Mouse (Mus musculus): Measurements from ENCODE around the gene Ajuba.
"Not testable (repeated sequence)": the region's sequence is repeated elsewhere in the genome, so short reads cannot be mapped to it uniquely, and the experiment has no call there.

Ajuba gene

DNA sequence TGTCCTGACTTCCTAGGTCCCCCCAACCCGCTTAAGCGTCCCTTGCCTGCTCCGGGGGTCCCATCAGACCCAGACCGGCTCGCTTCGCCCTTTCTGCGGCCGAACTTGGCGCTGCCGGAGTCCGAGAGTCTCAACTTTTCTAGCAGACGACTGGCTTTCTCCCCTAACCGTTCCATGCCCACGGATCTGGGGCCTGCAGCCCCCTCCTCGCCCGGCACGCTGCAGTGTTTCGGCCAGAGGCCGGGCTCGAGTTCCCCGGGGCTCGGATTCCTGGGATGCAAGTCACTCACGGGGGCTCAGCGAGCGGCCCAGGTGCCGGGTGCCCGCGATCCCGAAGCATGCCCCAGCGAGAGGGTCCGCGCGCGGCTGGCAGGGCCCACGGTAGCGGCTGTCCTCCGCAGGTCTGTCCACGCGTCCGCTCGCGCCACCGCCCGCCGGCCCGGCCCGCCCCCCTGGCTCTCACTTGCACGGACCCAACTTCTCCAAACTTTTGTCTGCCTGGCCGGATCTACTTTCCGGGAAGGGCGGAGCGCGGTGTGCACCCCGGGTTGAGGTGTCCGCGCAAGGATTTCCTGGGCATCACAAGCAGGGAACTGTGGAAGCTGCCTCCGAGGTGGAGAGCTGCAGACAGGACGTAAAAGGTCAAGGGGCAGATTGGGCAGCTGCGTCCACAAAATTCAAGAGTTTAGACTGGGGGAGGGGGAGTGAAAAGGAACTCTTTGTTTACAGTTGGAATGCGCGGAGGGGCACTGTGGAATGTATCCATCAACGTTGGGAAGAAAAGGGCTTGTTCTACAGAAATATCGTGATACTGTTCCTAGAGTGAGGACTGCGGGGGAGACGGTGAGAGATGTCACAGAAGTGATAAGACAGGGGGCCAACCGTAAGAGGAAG lies at the start of gene Ajuba:
Ajuba (minus strand) TSS at position 470 of the 894 bp plus-strand sequence.
- CTCF ChIA-PET = interaction anchor here (1.3 kb wide), 1 partner anchor 71 kb away, joined by 3 read pairs; no protein-coding TSS in a partner anchor

GRCm38 (mm10) chr14:54624976-54625375 lies 47.6 kb upstream of the Ajuba start:
- CTCF ChIA-PET = no interaction called here

- CTCF ChIA-PET = no interaction called here
These were observed 46.0 kb upstream of the Ajuba start for GRCm38 (mm10) chr14:54623334-54623733.

DNA sequence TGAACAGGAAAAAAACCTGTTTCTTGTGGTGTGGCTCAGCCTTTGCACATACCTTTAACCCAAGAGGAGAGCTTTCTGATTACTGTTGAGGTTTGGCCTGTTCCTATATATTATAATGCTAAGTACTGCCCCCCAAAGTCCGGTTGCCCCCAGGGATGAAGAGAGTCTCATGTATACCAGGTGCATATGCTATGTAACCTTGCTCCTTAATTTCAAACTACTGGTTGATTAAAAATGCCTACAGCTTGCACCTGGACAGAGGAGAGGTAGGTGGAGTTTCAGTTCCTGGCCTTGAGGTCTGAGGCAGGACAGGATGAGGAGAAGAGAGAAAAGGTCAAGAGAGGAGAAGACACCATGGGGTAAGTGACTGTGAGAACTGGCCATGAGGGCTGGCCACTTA lies 43.8 kb upstream of the Ajuba start, which contains the start of gene Psmb11:
Psmb11 (plus strand) TSS at position 301 of the 400 bp plus-strand sequence.
- CTCF ChIA-PET = no interaction called here

- CTCF ChIA-PET = interaction anchor here (0.6 kb wide), 1 partner anchor 259 kb away, joined by 3 read pairs; no protein-coding TSS in a partner anchor
These were observed 40.6 kb upstream of the Ajuba start, which contains the start of gene Psmb5 for GRCm38 (mm10) chr14:54617897-54618365. Gene Psmb5 (minus strand): TSS chr14:54618022.

GRCm38 (mm10) chr14:54617152-54617896 lies 40.0 kb upstream of the Ajuba start:
- CTCF ChIA-PET = no interaction called here

DNA sequence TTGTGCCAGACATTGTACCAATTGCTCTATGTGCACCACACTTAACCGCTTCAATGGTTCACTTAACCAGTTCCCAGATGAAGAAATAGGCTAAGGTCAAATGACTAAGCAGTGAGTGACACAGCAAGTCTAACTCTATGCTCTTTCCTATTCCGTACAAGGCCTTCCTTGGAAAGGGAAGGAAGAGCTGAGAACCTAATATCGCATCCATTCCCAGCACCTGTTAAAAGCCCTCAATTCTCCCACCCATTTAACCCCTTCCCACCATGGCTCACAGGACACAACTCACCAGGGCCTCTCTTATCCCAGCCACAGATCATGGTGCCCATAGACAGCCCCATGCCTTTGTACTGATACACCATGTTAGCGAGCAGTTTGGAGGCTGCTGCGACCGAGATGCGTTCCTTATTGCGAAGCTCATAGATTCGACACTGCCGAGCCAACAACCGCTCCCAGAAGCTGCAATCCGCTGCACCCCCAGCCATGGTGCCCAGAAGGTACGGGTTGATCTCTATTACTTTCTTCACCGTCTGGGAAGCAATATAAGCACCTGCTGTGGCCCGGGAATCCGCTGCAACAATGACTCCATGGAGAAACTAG lies 39.0 kb upstream of the Ajuba start:
- CTCF ChIA-PET = no interaction called here

DNA sequence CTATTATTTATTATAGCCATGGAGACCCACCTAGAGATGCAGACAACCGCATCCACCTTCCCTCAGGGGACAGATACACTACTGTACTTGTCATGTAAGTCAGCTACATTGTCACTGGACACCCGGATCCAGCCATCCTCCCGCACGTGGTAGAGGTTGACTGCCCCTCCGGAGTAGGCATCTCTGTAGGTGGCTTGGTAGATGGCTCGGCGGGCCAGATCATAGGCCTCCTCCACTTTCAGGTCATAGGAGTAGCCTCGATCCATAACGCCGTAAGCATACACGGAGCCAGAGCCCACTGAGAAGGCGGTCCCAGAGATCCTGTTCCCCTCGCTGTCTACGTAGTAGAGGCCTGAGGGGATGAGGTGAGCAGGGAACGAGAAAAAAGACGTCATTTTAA lies 36.8 kb upstream of the Ajuba start:
- CTCF ChIA-PET = not testable (repeated sequence)

GRCm38 (mm10) chr14:54610648-54611047 lies 33.3 kb upstream of the Ajuba start:
- CTCF ChIA-PET = interaction anchor here (0.8 kb wide), 1 partner anchor 56 kb away, joined by 3 read pairs; the partner anchor contains the start of gene Haus4

- CTCF ChIA-PET = no interaction called here
These were observed 32.6 kb upstream of the Ajuba start for GRCm38 (mm10) chr14:54609962-54610361.

- CTCF ChIA-PET = interaction anchor here (0.6 kb wide), 1 partner anchor 1267 kb away, joined by 4 read pairs; no protein-coding TSS in a partner anchor
These were observed 31.9 kb upstream of the Ajuba start for GRCm38 (mm10) chr14:54609245-54609644.

DNA sequence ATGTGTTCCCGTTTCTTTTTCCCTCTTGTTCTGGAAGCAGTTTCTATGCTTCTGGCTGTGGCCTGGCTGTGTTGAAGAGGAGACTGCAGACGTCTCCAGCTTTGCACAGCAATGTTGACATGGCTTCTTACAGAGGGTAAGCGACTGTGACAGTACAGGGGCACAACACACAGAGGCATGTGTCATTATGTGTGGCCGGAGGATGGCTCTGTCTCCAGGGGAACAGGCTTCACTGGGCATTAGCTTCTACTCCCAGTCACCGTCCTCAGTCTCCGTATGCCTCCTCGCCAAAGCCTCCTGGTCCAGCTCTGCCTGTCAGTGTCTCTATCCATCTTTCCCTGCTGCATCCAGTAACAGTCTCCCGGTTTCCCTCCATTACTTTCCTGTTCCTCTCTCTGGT lies 29.9 kb upstream of the Ajuba start:
- CTCF ChIA-PET = interaction anchor here (0.8 to 1.1 kb wide), 2 partner anchors 10 to 28 kb away, joined by 3 read pairs; no protein-coding TSS in a partner anchor

GRCm38 (mm10) chr14:54605752-54606321 lies 28.5 kb upstream of the Ajuba start, which contains the start of gene 4931414P19Rik:
Gene 4931414P19Rik (minus strand): TSS chr14:54605993.
- CTCF ChIA-PET = no interaction called here

- CTCF ChIA-PET = interaction anchor here (0.7 kb wide), 1 partner anchor 280 kb away, joined by 4 read pairs; no protein-coding TSS in a partner anchor
These were observed 26.3 kb upstream of the Ajuba start for GRCm38 (mm10) chr14:54603686-54604085.

DNA sequence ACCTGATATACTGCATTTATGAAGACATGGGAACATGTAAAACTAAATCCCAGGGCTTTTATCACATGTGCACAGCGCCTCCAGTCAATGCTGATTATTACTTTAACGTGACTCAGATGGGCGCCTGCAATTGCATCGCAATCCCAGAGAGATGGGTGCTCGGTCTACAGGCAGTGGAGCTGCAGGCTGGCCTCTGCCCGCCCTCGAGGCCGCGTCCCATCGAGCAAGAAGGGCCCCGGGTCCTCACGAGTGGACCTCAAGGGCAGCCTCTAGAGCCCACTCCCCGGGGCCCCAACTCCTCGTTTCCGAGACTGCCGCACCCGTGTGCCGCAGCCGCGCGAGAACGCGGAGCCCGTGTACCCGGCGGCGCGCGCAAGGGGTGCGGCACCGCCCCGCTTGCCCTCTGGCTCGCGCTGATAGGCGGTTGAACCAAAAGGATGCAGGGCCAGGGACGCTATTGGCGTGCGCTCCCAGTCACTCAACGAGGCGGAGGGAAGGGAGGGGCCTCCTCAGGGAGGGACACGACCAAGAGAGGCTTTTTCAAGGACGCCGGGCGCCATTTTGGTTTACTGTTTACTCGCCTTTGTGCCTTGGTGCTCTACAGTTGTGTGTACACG lies 25.8 kb upstream of the Ajuba start:
- CTCF ChIA-PET = interaction anchor here (0.7 kb wide), 1 partner anchor 281 kb away, joined by 4 read pairs; no protein-coding TSS in a partner anchor

DNA sequence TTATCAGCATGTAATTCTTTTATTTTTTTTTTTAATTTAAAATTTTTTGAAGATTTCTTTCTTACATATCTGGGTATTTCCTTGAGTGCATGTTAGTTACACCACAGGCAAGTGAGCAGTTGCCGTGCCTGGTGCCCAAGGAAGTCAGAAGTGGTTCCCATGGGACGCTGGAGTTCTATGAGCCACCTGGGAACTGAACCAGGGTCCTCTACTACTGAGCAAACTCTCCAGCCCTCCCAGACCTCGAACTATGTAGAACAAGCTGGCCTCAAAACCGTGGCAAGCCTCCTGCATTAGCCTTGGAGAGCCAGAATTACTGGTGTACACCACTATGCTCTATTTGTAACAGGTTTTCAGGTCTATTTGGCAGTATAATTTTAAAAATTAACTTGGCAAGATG lies 25.3 kb upstream of the Ajuba start:
- CTCF ChIA-PET = no interaction called here

DNA sequence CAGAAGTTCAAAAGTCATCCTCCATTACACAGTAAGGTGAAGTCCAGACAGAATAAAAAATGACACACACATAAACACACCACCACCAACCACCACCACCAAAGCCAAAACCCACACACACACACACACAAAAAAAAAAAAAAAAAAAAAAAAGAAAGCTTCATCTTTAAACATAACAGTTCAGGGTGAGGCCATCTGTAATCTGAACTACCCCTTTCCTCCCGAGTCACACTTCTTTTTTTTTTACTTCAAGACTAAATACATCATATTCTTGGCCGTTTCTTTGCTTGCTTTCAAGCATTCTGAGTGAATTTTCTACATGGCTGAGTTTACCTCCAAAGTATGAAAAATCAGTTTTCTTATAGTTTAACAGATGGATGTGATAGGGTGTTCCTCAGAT lies 24.2 kb upstream of the Ajuba start:
- CTCF ChIA-PET = interaction anchor here (0.5 to 0.6 kb wide), 2 partner anchors 85 to 160 kb away, joined by 3 to 5 read pairs; no protein-coding TSS in a partner anchor

DNA sequence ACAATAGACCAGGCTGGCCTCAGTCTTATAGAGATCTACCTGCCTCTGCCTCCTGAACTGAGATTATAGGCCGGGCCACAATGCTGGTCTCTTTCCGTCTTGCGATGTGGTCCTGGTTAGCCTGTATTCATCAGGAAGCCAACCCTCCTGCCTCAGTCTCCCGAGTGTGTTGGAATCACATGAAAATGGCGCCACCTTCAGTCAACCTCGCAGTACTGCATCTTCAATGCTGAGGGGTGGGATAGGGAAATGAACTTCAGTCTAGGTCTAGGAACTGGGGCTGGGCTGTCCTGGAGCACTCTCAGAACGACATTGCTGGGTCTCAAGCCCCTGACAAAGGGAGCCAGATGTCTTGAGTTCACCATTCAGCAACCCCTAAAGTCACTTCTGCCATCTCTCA lies 19.7 kb upstream of the Ajuba start:
- CTCF ChIA-PET = interaction anchor here (0.9 kb wide), 1 partner anchor 10 kb away, joined by 3 read pairs; no protein-coding TSS in a partner anchor

- CTCF ChIA-PET = interaction anchor here (0.5 to 0.8 kb wide), 2 partner anchors 30 to 138 kb away, joined by 4 to 8 read pairs; no protein-coding TSS in a partner anchor
These were observed 17.5 kb upstream of the Ajuba start for GRCm38 (mm10) chr14:54594631-54595414.

Measured in spleen, embryonic (tissue).